Mouse (Mus musculus) embryonic facial prominence, embryonic 14.5 days (tissue): ENCODE data around the gene Hist2h2ac. TPM values are rescaled to one million over a fixed set of nuclear protein-coding genes. Genes with fewer than 3 reads are reported as not detected.
"Not testable (repeated sequence)": the region's sequence is repeated elsewhere in the genome, so short reads cannot be mapped to it uniquely, and the experiment has no call there.

Source experiments
- ATAC-seq: fragments of 200-750 bp; cut with Nextera tagmentation; 2 replicates; pipeline ENCODE4 v1.8.0; 2017; ENCODE audit warnings: low read depth, moderate number of reproducible peaks, moderate TSS enrichment
- DNase-seq: peaks from one replicate; pipeline ENCODE4 v3.0.0-alpha.2; 2015; ENCODE audit warnings: low spot score
- H3K27ac ChIP-seq: fragments of 300-500 bp; sonication (generic); replicated peaks from 2 replicates; pipeline ENCODE4 v1.5.1; 2014; ENCODE audit warnings: low read depth, mild to moderate bottlenecking, low read length, moderate library complexity
- H3K27me3 ChIP-seq: fragments of 300-500 bp; sonication (generic); replicated peaks from 2 replicates; pipeline ENCODE4 v1.6.1; 2014; ENCODE audit warnings: low read length; ENCODE audit not compliant: control insufficient read depth, insufficient read depth
- H3K36me3 ChIP-seq: fragments of 300-500 bp; sonication (generic); 2 replicates; pipeline ENCODE4 v1.6.1; 2014; ENCODE audit warnings: low read length, mixed read lengths; ENCODE audit not compliant: control insufficient read depth, insufficient read depth
- H3K4me1 ChIP-seq: fragments of 300-500 bp; sonication (generic); 2 replicates; pipeline ENCODE4 v1.6.1; 2014; ENCODE audit warnings: antibody characterized with exemption, low read length; ENCODE audit not compliant: control insufficient read depth, insufficient read depth
- H3K4me2 ChIP-seq: fragments of 300-500 bp; sonication (generic); 2 replicates; pipeline ENCODE4 v1.6.1; 2014; ENCODE audit warnings: low read depth, mild to moderate bottlenecking, low read length, moderate library complexity, mixed read lengths
- H3K4me3 ChIP-seq: fragments of 300-500 bp; sonication (generic); 2 replicates; pipeline ENCODE4 v1.5.1; 2014; ENCODE audit warnings: low read depth, mild to moderate bottlenecking, low read length
- H3K9ac ChIP-seq: fragments of 300-500 bp; sonication (generic); 2 replicates; pipeline ENCODE4 v1.6.1; 2014; ENCODE audit warnings: low read depth, mild to moderate bottlenecking, low read length, moderate library complexity, mixed read lengths
- H3K9me3 ChIP-seq: fragments of 300-500 bp; sonication (generic); 2 replicates; pipeline ENCODE4 v1.6.1; 2016; ENCODE audit warnings: low read length; ENCODE audit not compliant: control insufficient read depth
- WGBS: fragments of 180-500 bp; shearing (Covaris S2); extraction: QIAGEN DNeasy Blood & Tissue Kit; methylation state at CpG from one replicate; pipeline ENCODE4 v1.1.7; 2014; 5-methylcytosine and 5-hydroxymethylcytosine counted together
- polyA plus RNA-seq: library from polyadenylated mRNA; unstranded; fragments of >200 nt; fragmentation: Nextera tagmentation; extraction: Ambion mirVana; gene quantifications from 2 replicates; pipeline ENCODE4 v1.2.1, GENCODE M21; 2014

Hist2h2ac gene
- polyA plus RNA-seq, 1 experiment from 2014 or later = 8.4 TPM

DNA sequence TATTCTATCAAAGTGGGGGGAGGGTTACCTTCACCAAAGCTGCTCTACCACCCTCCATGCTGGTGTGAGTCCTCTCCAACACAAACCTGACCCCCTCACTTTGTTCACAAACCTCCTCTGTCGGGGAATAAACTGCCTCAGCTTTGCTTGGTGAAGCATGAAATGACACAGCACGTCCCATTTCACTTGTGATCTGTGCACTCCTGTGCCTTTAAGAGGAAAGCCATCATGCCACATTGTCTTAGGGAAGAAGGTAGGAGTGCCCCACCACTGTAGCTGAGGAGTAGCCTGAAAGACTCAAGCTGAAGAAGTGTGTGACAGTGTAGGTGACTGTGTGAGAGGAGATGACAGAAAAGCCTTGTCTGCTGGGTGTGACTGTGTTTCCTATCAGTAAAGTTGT lies 4.7 kb upstream of the Hist2h2ac start:
- H3K4me1 ChIP-seq = peaks cover 19% of the 10 kb centered on the region
- H3K27me3 ChIP-seq = no peaks in the 10 kb centered on the region
- DNase-seq (no peak), ATAC-seq (no peak)
- H3K9me3 ChIP-seq = no peaks in the 10 kb centered on the region
- WGBS = 28% methylated on average over 2 of the region's 2 CpGs
- no peak overlapping the region for H3K4me2 ChIP-seq
- no peak overlapping the region for H3K9ac ChIP-seq
- no peak overlapping the region for H3K27ac ChIP-seq
- H3K36me3 ChIP-seq = no peaks in the 10 kb centered on the region
- no peak overlapping the region for H3K4me3 ChIP-seq

DNA sequence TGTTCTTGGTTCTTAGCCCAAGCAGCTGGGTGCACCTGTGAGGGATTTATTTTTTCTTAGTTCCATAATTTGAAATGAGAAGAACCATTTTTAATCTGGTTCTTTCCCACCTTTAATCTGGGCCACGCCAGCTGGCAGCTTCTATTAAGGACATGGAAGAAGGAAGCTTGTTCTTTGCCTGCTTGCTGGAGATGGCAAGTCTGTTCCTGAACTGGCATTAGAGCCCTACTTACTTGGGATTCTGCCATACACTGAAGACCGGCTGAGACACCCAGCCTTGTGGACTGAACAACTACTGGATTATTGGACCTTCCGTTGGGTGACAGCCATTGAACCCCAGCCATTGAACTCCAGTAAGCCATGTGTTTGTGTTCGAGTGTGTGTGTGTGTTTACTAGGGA lies 2.1 kb upstream of the Hist2h2ac start:
- Histone ChIP-seq H3K9me3 (no peaks in the 10 kb centered on the region), H3K27me3 (no peaks in the 10 kb centered on the region), H3K36me3 (no peaks in the 10 kb centered on the region), H3K4me2 (peak overlapping the region; percentile 88), H3K4me1 (peaks cover 25% of the 10 kb centered on the region), H3K4me3 (no peak overlapping the region), H3K9ac (no peak overlapping the region), H3K27ac (no peak overlapping the region)
- no peak for ATAC-seq
- DNase-seq = no peak
- 92% methylated on average over 4 of the region's 4 CpGs for whole genome bisulfite sequencing

DNA sequence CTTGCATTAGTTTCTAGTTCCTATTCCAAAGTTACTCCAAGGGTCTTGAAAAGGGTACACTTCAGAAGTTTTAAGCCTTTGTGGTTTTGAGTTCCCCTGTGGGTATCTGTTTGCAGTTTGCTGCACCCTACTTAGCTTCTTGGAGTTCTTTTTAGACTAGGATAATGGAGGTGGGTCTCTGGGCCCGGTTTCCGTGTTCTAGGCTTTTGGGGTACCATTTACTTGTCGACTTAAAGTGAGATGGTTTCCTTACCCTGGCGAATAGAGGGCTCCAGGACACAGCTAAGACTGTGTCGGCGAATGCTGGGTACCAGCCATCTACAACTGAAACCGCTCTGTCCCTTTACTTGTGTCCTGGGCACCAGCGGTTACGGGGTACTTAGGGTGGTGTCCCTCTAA lies 959 bp upstream of the Hist2h2ac start:
- no peaks in the 10 kb centered on the region for H3K27me3 ChIP-seq
- no peaks in the 10 kb centered on the region for H3K9me3 ChIP-seq
- peak overlapping the region; percentile 60 for H3K9ac ChIP-seq
- 14% methylated on average over 9 of the region's 9 CpGs for WGBS
- peak overlapping the region; percentile 88 for H3K4me2 ChIP-seq
- peak overlapping the region; percentile 66 for H3K4me3 ChIP-seq
- DNase-seq (no peak), ATAC-seq (no peak)
- H3K27ac ChIP-seq = peak overlapping the region; percentile 98
- no peaks in the 10 kb centered on the region for H3K36me3 ChIP-seq
- peaks cover 25% of the 10 kb centered on the region for H3K4me1 ChIP-seq

DNA sequence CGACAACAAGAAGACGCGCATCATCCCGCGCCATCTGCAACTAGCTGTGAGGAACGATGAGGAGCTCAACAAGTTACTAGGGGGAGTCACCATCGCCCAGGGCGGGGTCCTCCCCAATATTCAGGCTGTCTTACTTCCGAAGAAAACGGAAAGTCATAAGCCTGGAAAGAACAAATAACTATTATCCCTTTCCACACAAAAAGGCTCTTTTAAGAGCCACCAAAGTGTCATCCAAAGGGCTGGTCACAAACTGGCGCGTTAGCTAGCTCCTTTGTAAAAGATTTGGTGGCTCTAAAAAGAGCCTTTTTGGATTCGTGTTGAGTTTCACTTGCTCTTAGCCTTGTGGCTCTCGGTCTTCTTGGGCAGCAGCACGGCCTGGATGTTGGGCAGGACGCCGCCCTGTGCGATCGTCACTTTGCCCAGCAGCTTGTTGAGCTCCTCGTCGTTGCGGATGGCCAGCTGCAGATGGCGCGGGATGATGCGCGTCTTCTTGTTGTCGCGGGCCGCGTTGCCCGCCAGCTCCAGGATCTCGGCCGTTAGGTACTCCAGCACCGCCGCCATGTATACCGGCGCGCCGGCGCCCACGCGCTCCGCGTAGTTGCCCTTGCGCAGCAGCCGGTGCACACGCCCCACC lies 432 bp downstream of the Hist2h2ac start:
- H3K9me3 ChIP-seq = not testable (repeated sequence)
- ATAC-seq = peak; percentile 2; the same call in 1 of the 2 replicates

DNA sequence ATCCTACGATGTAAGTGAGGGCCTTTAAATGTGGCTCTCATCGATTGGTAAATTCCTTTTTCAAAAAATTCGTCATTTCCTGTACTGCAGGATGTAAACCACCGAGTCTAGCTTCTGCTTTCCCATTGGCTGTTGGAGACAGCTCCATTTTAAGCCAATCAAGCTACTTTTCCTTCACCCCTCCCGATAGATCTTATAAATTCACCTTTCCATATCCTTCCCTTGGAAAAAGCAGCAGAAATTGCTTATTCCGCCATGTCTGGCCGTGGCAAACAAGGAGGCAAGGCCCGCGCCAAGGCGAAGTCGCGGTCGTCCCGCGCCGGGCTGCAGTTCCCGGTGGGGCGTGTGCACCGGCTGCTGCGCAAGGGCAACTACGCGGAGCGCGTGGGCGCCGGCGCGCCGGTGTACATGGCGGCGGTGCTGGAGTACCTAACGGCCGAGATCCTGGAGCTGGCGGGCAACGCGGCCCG lies 984 bp downstream of the Hist2h2ac start, which contains the start of the genes Bola1 and Hist2h2ab:
TSS of gene Bola1 (minus strand) at position 49 of the 470 bp plus-strand sequence.
TSS of gene Hist2h2ab (plus strand) at position 205 of the 470 bp plus-strand sequence.
- no peaks in the 10 kb centered on the region for H3K27me3 ChIP-seq
- ATAC-seq (peak; percentile 87), DNase-seq (peak; percentile 97)
- WGBS = under 1% methylated on average over 35 of the region's 37 CpGs
- H3K27ac ChIP-seq = peak within 1 kb of the TSS; percentile 98
- H3K4me3 ChIP-seq = peak within 1 kb of the TSS; percentile 66
- H3K4me1 ChIP-seq = peaks cover 25% of the 10 kb centered on the region
- H3K36me3 ChIP-seq = no peaks in the 10 kb centered on the region
- H3K9me3 ChIP-seq = no peaks in the 10 kb centered on the region
- H3K4me2 ChIP-seq = peak within 1 kb of the TSS; percentile 88
- peak within 1 kb of the TSS; percentile 92 for H3K9ac ChIP-seq

More for the DNA sequence above, 432 bp downstream of the Hist2h2ac start:
- Histone ChIP-seq H3K4me2 (peak overlapping the region; percentile 88), H3K4me3 (peak overlapping the region; percentile 66), H3K9ac (peak overlapping the region; percentile 92), H3K27ac (peak overlapping the region; percentile 98), H3K4me1 (peaks cover 25% of the 10 kb centered on the region)
- peak; percentile 56 for DNase-seq
- H3K36me3 ChIP-seq, H3K27me3 ChIP-seq: not testable (repeated sequence)
- WGBS = under 1% methylated on average over 20 of the region's 47 CpGs

DNA sequence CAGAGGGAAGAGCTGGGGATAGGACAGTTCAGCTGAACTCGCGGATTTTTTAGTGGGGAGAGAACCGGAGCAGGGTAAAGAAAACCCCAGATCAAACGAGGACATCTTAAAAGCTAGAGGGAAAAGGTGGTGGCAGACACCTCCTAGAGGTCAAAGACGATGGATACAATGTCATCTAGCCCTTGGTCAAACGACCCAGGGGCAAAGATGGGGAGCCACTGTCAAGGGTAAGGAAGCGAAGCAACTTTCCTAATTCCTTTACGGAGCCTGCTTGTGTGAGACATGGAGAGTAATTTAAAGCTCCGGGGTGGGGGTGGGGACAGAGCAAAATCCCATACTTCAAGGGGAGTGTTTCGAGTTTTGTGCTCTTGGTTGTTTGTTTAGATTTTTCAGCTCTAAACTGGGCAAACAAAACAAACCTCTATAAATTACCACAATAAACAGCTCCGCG lies 1.5 kb downstream of the Hist2h2ac start:
- Histone ChIP-seq H3K4me1 (peaks cover 25% of the 10 kb centered on the region), H3K27ac (peak overlapping the region; percentile 98)
- under 1% methylated on average over 12 of the region's 12 CpGs for WGBS

DNA sequence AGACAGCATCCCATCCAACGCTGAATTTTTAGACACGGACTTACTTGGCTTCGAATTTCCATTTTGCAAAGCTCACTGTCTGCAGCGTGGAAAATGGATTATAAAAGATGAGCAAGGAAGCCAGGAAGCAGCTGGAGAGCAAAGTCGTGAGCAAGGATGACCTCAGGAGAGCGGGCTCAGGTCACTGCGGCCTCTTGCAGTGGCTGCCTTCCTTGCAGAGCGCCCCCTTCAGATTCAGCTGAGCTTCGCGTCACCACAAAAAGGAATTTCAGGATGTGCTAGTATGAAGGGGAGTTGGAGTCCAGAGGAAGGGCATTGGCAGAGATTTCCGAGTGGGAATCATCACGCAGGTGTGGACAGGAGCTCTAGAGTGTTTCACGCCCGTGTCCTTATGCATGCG lies 11.4 kb downstream of the Hist2h2ac start:
- H3K9me3 ChIP-seq = no peaks in the 10 kb centered on the region
- DNase-seq (no peak), ATAC-seq (no peak)
- H3K4me1 ChIP-seq = no peaks in the 10 kb centered on the region
- no peak overlapping the region for H3K4me2 ChIP-seq
- no peak overlapping the region for H3K27ac ChIP-seq
- no peaks in the 10 kb centered on the region for H3K36me3 ChIP-seq
- H3K9ac ChIP-seq = no peak overlapping the region
- no peak overlapping the region for H3K4me3 ChIP-seq
- WGBS = 21% methylated on average over 15 of the region's 15 CpGs
- no peaks in the 10 kb centered on the region for H3K27me3 ChIP-seq

More for the DNA sequence above, 1.5 kb downstream of the Hist2h2ac start:
- peak overlapping the region; percentile 88 for H3K4me2 ChIP-seq
- H3K27me3 ChIP-seq = no peaks in the 10 kb centered on the region
- H3K4me3 ChIP-seq = peak overlapping the region; percentile 66
- H3K36me3 ChIP-seq = no peaks in the 10 kb centered on the region
- no peaks in the 10 kb centered on the region for H3K9me3 ChIP-seq
- no peak for DNase-seq
- H3K9ac ChIP-seq = peak overlapping the region; percentile 92
- peak; percentile 8; the same call in 1 of the 2 replicates for ATAC-seq

DNA sequence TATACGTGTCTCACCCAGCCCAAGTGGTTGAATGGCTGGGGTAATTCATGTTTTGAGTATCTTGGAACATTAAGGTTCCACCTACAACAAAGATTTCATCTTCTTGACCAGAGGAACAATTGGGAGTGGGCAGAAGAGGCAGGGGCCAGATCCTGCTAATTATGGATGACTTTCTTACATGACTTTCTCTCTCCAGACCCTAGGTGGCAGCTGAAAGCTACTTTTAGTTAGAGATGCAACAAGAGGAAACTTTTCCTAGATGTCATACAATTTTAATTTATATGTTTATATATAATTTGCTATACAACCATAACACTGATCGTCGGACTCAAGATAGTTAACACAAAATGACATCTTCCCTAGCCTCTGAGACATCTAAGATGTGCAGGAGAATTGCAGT lies 12.9 kb downstream of the Hist2h2ac start:
- Histone ChIP-seq H3K9me3 (no peaks in the 10 kb centered on the region), H3K4me3 (no peak overlapping the region), H3K4me2 (no peak overlapping the region), H3K36me3 (no peaks in the 10 kb centered on the region), H3K27ac (no peak overlapping the region), H3K9ac (no peak overlapping the region), H3K27me3 (no peaks in the 10 kb centered on the region), H3K4me1 (no peaks in the 10 kb centered on the region)
- WGBS = 81% methylated on average over 3 of the region's 3 CpGs
- DNase-seq (no peak), ATAC-seq (no peak)

DNA sequence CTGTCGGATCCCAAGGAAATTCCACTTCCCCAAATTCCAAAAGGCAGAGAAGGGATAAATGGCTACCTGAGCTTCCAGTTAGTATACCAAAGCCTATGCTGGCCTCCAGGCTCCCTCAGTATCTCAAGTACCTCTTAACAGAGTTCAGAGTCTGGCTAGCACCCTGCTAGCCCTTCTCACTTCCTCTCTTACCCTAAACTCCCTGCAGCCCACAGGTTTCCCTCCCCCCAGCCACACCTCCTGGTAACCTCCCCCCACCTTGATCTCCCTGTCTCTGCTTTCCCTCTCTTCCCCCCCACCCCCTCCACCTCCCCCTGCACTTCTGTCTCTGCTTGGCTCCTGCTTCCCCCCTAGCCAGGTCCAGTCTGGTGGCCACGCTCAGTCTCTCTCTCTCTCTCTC lies 20.9 kb downstream of the Hist2h2ac start:
- Histone ChIP-seq H3K9ac (no peak overlapping the region), H3K27me3 (no peaks in the 10 kb centered on the region), H3K27ac (no peak overlapping the region), H3K4me1 (peaks cover 13% of the 10 kb centered on the region), H3K4me3 (no peak overlapping the region), H3K9me3 (no peaks in the 10 kb centered on the region), H3K4me2 (no peak overlapping the region), H3K36me3 (no peaks in the 10 kb centered on the region)
- 37% methylated on average over 2 of the region's 2 CpGs for WGBS
- no peak for DNase-seq
- ATAC-seq = no peak
